Mouse (Mus musculus) neural tube, embryonic 13.5 days (tissue): ENCODE results near the gene Ptger2. TPM values are rescaled to one million over a fixed set of nuclear protein-coding genes. Genes with fewer than 3 reads are reported as not detected.

ENCODE experiments used
- microRNA counts: library from miRNA; unstranded; fragments of <30 nt; microRNA quantifications from one replicate; lab custom pipeline; 2016
- microRNA-seq: library from miRNA; unstranded; fragments of <30 nt; microRNA quantifications from one replicate; pipeline ENCODE4, GENCODE M21; 2016
- polyA plus RNA-seq: library from polyadenylated mRNA; unstranded; fragments of >200 nt; fragmentation: Nextera tagmentation; extraction: Ambion mirVana; gene quantifications from 2 replicates; pipeline ENCODE4 v1.2.1, GENCODE M21; 2015

Ptger2 gene
- polyA plus RNA-seq, 1 experiment from 2014 or later, result 1.0 TPM

MicroRNAs encoded within 50 kb of the gene (microRNA counts, 519-probe panel; counts per million panel counts)
- not detected for microRNA mmu-miR-327 (lab: Ali Mortazavi, UCI)

Small RNA genes lying within 50 kb of the gene (microRNA-seq; reads per million reads assigned to microRNA genes)
- not detected for gene Mir327

Other genes with a start within 250 kb of the Ptger2 start
- not detected in 2 replicates for gene Gm8267, start 237.9 kb upstream of the Ptger2 start, polyA plus RNA-seq
- gene Ptgdr, start 128.8 kb upstream of the Ptger2 start, polyA plus RNA-seq, result 0.47 and 0.53 TPM in 2 replicates
- gene Gpr137c, start 231.5 kb downstream of the Ptger2 start, polyA plus RNA-seq, result 13.6 and 13.7 TPM in 2 replicates
- 32.3 and 37.1 TPM in 2 replicates for gene Txndc16, start 232.1 kb downstream of the Ptger2 start, polyA plus RNA-seq